Mouse (Mus musculus): ENCODE measurements around the gene Scarf1.

GRCm38 (mm10) chr11:75536255-75537024 lies 23.1 kb downstream of the Scarf1 start:
- TF ChIP-seq POLR2A (IDR thresholded peaks at IDR 0.05; ENCODE audit: extremely low read depth, insufficient read depth, low read length): no peak
- no peak for TF ChIP-seq CTCF (IDR thresholded peaks at IDR 0.05; ENCODE audit: low read depth, low read length)
